Mouse (Mus musculus): ENCODE measurements around the gene Htatip2. TPM values are rescaled to one million over a fixed set of nuclear protein-coding genes. Genes with fewer than 3 reads are reported as not detected.
A peak's percentile ranks its signal among the peaks of the same experiment; 100 is the strongest.

Htatip2 gene
- 2.9 and 3.4 TPM in 2 replicates for polyA plus RNA-seq (2015; fragmentation: Nextera tagmentation; extraction: Ambion mirVana)

DNA sequence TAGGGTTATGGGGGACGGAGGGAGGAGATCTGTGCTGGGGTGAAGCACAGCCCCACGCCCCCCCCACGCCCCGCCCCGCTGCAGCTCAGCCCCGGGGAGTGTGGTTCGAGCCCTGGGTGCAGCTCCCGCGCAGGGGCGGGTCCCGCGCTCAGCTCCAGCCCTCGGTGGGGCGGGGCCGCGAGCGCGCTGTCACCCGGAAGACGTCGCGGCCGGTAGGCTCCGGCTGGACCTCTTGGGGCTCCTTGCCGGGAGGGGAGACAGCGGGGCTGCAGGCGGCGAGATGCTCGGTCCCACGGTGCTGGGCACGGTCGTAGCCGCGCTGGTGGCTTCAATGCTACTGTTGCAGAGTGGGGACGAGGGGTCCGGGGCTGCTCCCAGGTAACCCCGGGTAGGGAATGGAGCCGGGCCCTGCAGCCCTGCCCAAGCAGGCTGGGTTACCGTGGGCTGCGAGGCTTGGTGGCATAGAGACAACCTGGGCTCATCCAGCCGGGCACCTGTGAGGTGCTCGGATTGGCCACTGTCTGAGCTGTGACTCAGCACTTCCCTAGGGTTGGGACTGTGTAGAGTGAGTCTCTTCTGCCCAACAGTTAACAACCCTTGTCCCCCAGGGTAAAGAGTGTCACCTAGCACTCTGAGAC is at the start of gene Htatip2:
Htatip2 (plus strand) TSS at position 182 of the 638 bp plus-strand sequence.
- no peaks in the 10 kb centered on the region for H3K36me3 ChIP-seq (ENCODE audit: control insufficient read depth, insufficient read depth, low read length)
- H3K4me1 ChIP-seq (ENCODE audit: control insufficient read depth, insufficient read depth, low read length), result peaks cover 2% of the 10 kb centered on the region; the same call in 1 of the 2 replicates
- H3K27me3 ChIP-seq (ENCODE audit: control insufficient read depth, insufficient read depth, low read depth, low read length), result peaks cover 15% of the 10 kb centered on the region
- no peaks in the 10 kb centered on the region for H3K9me3 ChIP-seq (replicated peaks; ENCODE audit: control insufficient read depth, low read length, poor library complexity, severe bottlenecking)
- H3K4me3 ChIP-seq (ENCODE audit: low read depth, low read length), result peak within 1 kb of the TSS; percentile 50
- no peak within 1 kb of the TSS for H3K27ac ChIP-seq (ENCODE audit: low read length)
- peak; percentile 44 for ATAC-seq
- WGBS, result 4% methylated on average over 30 of the region's 42 CpGs
- peak within 1 kb of the TSS; percentile 81 for H3K4me2 ChIP-seq (ENCODE audit: low read length)
- H3K9ac ChIP-seq (ENCODE audit: low read depth, low read length), result peak within 1 kb of the TSS; percentile 67

DNA sequence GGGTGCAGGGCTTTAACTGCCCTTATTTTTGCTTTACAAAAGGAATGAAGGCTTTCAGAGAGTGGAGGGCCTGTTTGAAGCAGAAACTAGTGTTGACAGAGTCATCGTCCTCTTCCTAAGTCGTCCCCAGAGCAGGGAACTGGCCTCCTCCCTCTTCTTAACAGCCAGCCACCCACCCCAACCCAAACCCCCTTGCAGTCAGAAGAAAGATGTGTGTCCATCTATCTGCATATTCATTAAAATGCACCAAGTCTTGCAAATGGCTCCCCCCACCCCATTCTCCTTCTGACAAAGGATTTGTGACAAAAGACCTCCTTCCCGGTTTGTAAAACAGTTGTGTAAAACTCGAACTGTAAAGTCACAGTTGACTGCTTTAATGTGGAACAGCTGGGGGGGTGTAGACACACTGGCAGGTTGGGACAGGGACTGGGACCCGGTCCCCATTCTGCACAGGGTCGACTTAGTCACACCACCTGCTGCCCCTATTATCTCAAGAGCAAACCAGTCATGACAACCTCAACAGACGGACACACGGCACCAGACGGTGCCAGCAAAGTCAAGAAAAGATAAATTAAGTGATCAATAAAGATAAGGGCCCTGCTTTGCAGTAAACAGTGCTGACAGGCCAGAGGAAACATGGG is 49.4 kb upstream of the Htatip2 start:
- no peak for ATAC-seq
- H3K36me3 ChIP-seq (ENCODE audit: control insufficient read depth, insufficient read depth, low read length), result no peaks in the 10 kb centered on the region
- no peak overlapping the region for H3K4me2 ChIP-seq (ENCODE audit: low read length)
- no peak overlapping the region for H3K27ac ChIP-seq (ENCODE audit: low read length)
- H3K27me3 ChIP-seq (ENCODE audit: control insufficient read depth, insufficient read depth, low read depth, low read length), result peaks cover 13% of the 10 kb centered on the region
- 22% methylated on average over 9 of the region's 9 CpGs for WGBS
- H3K4me3 ChIP-seq (ENCODE audit: low read depth, low read length), result no peak overlapping the region
- no peaks in the 10 kb centered on the region for H3K4me1 ChIP-seq (ENCODE audit: control insufficient read depth, insufficient read depth, low read length)
- no peak overlapping the region for H3K9ac ChIP-seq (ENCODE audit: low read depth, low read length)
- no peaks in the 10 kb centered on the region for H3K9me3 ChIP-seq (replicated peaks; ENCODE audit: control insufficient read depth, low read length, poor library complexity, severe bottlenecking)

DNA sequence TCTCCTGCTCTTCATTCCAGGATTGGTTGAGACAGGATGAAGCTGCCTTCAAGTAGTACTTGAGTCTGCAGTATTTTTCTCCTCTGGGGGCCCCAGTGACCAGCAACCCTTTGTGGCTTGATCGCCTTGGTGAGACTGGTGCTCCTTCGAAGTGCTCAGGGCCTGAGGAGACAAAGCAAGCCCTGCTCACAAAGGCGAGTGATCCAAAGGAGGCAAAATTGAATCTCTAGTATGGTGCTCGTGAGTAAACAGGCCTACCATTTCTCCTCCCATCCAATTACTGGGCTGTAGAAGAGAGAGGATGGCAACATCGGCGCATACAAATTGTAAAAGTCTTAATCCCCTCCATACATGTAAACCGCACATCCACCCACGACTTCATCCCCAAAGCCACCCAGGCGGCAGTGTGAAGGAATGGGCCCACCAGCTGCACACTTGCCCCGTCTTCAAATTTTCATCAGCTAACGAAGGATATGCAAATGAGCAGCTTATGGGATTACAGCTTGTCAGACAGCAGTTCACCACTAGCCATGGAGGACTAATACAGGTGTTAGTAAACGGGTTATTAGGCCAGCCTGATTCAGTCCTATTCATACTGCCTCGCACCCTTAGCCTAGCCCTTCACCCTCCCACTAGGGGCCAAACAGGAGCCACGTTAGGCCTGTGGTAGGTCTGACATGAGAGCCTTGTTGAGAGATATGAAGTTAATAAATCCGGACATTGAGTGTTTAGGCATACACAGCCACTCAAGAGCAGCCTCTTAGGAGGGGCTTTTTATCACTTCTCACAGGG is 40.8 kb upstream of the Htatip2 start:
- H3K9me3 ChIP-seq (replicated peaks; ENCODE audit: control insufficient read depth, low read length, poor library complexity, severe bottlenecking), result no peaks in the 10 kb centered on the region
- H3K27ac ChIP-seq (ENCODE audit: low read length), result no peak overlapping the region
- no peak overlapping the region for H3K9ac ChIP-seq (ENCODE audit: low read depth, low read length)
- no peaks in the 10 kb centered on the region for H3K4me1 ChIP-seq (ENCODE audit: control insufficient read depth, insufficient read depth, low read length)
- H3K36me3 ChIP-seq (ENCODE audit: control insufficient read depth, insufficient read depth, low read length), result no peaks in the 10 kb centered on the region
- ATAC-seq, result no peak
- H3K4me3 ChIP-seq (ENCODE audit: low read depth, low read length), result no peak overlapping the region
- no peak overlapping the region for H3K4me2 ChIP-seq (ENCODE audit: low read length)
- 33% methylated on average over 15 of the region's 15 CpGs for WGBS
- peaks cover 9% of the 10 kb centered on the region for H3K27me3 ChIP-seq (ENCODE audit: control insufficient read depth, insufficient read depth, low read depth, low read length)

DNA sequence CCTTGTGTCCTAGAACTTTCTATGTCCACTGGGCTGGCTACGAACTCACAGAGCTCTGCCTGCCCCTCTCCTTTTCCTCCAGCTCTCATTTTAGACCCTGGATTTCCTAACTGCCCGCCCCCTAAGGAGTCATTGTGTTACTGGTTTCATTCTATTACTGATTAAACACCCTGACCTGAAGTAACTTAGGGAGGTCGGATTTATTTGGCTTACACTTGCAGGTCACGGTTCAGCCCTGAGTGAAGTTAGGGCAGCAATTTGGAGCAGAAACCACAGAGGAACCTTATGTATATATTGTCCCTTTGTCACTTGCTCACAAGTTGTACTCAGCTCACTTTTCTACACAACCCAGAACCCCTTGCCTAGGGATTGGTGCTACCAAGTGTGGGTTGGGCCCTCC is 24.6 kb upstream of the Htatip2 start:
- peaks cover 14% of the 10 kb centered on the region for H3K27me3 ChIP-seq (ENCODE audit: control insufficient read depth, insufficient read depth, low read depth, low read length)
- no peak overlapping the region for H3K9ac ChIP-seq (ENCODE audit: low read depth, low read length)
- WGBS, result 68% methylated on average over 4 of the region's 4 CpGs
- H3K4me1 ChIP-seq (ENCODE audit: control insufficient read depth, insufficient read depth, low read length), result no peaks in the 10 kb centered on the region
- H3K9me3 ChIP-seq (replicated peaks; ENCODE audit: control insufficient read depth, low read length, poor library complexity, severe bottlenecking), result no peaks in the 10 kb centered on the region
- H3K4me3 ChIP-seq (ENCODE audit: low read depth, low read length), result no peak overlapping the region
- no peak overlapping the region for H3K27ac ChIP-seq (ENCODE audit: low read length)
- no peak for ATAC-seq
- no peak overlapping the region for H3K4me2 ChIP-seq (ENCODE audit: low read length)
- no peaks in the 10 kb centered on the region for H3K36me3 ChIP-seq (ENCODE audit: control insufficient read depth, insufficient read depth, low read length)

DNA sequence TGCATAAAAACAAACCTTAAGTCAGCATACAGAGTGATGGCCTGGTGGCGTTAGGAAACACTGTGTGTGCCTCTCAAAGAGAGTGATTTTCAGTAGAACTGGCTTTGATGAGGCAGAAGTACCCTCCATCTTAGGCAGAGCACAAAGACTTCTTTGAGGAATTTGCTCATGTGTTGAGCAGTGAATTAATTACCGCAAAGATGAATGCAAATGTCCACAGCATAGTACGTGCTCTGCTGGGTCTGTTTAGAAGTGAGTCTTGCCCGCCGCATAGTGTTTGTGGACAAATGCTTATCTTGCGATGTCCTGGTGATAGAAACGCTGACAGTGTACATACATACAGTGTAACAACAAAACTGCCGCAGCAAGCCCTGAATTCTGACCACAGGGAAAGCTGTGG is 19.5 kb upstream of the Htatip2 start:
- no peak overlapping the region for H3K4me3 ChIP-seq (ENCODE audit: low read depth, low read length)
- H3K9ac ChIP-seq (ENCODE audit: low read depth, low read length), result no peak overlapping the region
- H3K36me3 ChIP-seq (ENCODE audit: control insufficient read depth, insufficient read depth, low read length), result no peaks in the 10 kb centered on the region
- no peaks in the 10 kb centered on the region for H3K9me3 ChIP-seq (replicated peaks; ENCODE audit: control insufficient read depth, low read length, poor library complexity, severe bottlenecking)
- peaks cover 8% of the 10 kb centered on the region for H3K27me3 ChIP-seq (ENCODE audit: control insufficient read depth, insufficient read depth, low read depth, low read length)
- WGBS, result 24% methylated on average over 8 of the region's 8 CpGs
- peaks cover 4% of the 10 kb centered on the region; the same call in 1 of the 2 replicates for H3K4me1 ChIP-seq (ENCODE audit: control insufficient read depth, insufficient read depth, low read length)
- ATAC-seq, result 0 out of 2 replicates have a peak, but pooled peaks have one; percentile 21
- H3K4me2 ChIP-seq (ENCODE audit: low read length), result no peak overlapping the region
- no peak overlapping the region for H3K27ac ChIP-seq (ENCODE audit: low read length)

DNA sequence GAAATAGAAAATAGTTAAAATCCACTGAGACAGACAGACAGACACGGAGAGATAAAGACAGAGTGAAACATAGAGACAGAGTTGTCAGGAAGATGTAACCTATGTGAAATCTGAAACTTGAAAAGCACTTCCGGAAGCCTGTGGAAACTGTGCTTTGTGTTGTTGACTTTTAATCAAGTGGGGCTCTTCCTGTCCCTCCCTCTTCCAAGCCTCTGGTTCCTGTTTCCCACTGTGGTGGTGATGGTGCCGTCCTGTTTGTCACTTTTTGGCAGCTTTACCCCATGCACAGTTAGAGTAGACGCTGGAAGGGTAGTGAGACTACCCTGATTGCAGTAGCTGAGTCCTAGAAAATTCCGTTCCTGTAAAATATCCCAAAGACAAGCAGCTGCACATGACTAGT is 17.4 kb upstream of the Htatip2 start:
- Histone ChIP-seq H3K27me3 (ENCODE audit: control insufficient read depth, insufficient read depth, low read depth, low read length) (peaks cover 13% of the 10 kb centered on the region), H3K4me1 (ENCODE audit: control insufficient read depth, insufficient read depth, low read length) (peaks cover 4% of the 10 kb centered on the region; the same call in 1 of the 2 replicates), H3K4me2 (ENCODE audit: low read length) (no peak overlapping the region), H3K9me3 (replicated peaks; ENCODE audit: control insufficient read depth, low read length, poor library complexity, severe bottlenecking) (no peaks in the 10 kb centered on the region), H3K27ac (ENCODE audit: low read length) (no peak overlapping the region), H3K4me3 (ENCODE audit: low read depth, low read length) (no peak overlapping the region), H3K36me3 (ENCODE audit: control insufficient read depth, insufficient read depth, low read length) (no peaks in the 10 kb centered on the region), H3K9ac (ENCODE audit: low read depth, low read length) (no peak overlapping the region)
- 38% methylated on average over 5 of the region's 5 CpGs for WGBS
- ATAC-seq, result no peak

DNA sequence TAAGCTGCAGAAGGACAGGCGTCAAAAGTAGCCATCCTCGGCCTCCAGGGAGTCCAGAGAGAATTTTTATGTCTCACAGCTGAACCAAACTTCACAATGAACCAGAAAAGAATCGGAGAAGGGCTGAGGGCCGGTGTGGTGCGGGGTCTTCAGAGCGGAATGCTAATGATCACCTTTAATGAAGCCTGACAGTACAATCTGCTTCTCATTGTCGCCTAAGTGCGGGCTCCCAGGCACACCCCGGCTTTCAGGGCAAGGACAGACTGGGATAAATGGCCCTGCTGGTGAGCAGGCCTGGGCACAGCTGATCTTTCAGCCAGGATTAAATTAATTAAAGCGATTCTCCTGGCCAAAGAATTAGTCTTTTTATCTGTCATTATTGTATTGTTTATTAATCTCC is 17.0 kb upstream of the Htatip2 start:
- 8% methylated on average over 10 of the region's 10 CpGs for WGBS
- Histone ChIP-seq H3K9me3 (replicated peaks; ENCODE audit: control insufficient read depth, low read length, poor library complexity, severe bottlenecking) (no peaks in the 10 kb centered on the region), H3K36me3 (ENCODE audit: control insufficient read depth, insufficient read depth, low read length) (no peaks in the 10 kb centered on the region), H3K4me2 (ENCODE audit: low read length) (no peak overlapping the region), H3K4me1 (ENCODE audit: control insufficient read depth, insufficient read depth, low read length) (peaks cover 4% of the 10 kb centered on the region; the same call in 1 of the 2 replicates), H3K4me3 (ENCODE audit: low read depth, low read length) (no peak overlapping the region), H3K9ac (ENCODE audit: low read depth, low read length) (no peak overlapping the region), H3K27me3 (ENCODE audit: control insufficient read depth, insufficient read depth, low read depth, low read length) (peaks cover 16% of the 10 kb centered on the region), H3K27ac (ENCODE audit: low read length) (no peak overlapping the region)
- ATAC-seq, result peak; percentile 70; the same call in 1 of the 2 replicates

DNA sequence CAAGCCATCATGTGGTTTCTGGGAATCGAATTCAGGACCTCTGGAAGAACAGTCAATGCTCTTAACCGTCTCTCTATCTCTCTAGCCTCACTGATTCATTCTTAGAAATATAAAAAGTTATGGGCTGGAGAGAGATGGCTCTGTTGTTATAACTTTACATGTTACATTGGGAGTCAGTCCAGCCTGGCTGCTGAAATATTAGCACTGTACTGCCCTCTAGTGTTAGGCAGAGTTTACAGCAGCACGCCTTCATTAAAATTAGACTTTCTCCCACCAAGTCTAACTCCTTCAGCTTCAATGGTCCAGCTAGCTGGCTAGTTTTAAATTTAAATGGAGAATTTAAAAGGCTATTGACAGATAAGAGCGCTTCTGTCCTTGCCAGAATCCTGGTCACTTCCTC is 7.8 kb upstream of the Htatip2 start:
- Histone ChIP-seq H3K4me1 (ENCODE audit: control insufficient read depth, insufficient read depth, low read length) (peaks cover 2% of the 10 kb centered on the region; the same call in 1 of the 2 replicates), H3K27ac (ENCODE audit: low read length) (no peak overlapping the region), H3K27me3 (ENCODE audit: control insufficient read depth, insufficient read depth, low read depth, low read length) (peaks cover 30% of the 10 kb centered on the region), H3K4me2 (ENCODE audit: low read length) (no peak overlapping the region), H3K9me3 (replicated peaks; ENCODE audit: control insufficient read depth, low read length, poor library complexity, severe bottlenecking) (no peaks in the 10 kb centered on the region), H3K4me3 (ENCODE audit: low read depth, low read length) (no peak overlapping the region), H3K36me3 (ENCODE audit: control insufficient read depth, insufficient read depth, low read length) (no peaks in the 10 kb centered on the region), H3K9ac (ENCODE audit: low read depth, low read length) (no peak overlapping the region)
- ATAC-seq, result no peak
- 2% methylated on average over 4 of the region's 4 CpGs for WGBS
